Mouse (Mus musculus): ENCODE measurements around the gene Tsga10.

Gene Tsga10

DNA sequence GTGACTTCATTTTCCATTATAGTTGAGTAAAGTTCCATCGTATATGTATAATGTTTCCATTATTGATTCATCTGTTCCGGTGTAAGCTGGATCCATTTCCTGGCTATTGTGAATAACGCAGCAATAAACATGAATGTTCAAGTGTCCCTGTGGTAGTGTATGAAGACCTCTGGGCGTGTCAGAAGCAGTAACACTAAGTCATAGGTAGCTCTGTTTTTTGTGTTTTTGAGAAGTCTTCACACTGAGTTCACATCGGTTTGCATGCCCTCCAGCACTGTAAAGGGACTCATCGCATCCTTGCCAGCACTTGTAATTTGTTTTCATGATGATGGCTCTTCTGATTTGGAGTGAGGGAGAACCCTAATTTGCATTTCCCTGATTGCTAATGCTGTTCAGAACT is at the start of gene Tsga10:
TSS of gene Tsga10 (minus strand) at position 144 of the 400 bp plus-strand sequence.
- no peak for DNase-seq (ENCODE audit: low read depth, low spot score)

DNA sequence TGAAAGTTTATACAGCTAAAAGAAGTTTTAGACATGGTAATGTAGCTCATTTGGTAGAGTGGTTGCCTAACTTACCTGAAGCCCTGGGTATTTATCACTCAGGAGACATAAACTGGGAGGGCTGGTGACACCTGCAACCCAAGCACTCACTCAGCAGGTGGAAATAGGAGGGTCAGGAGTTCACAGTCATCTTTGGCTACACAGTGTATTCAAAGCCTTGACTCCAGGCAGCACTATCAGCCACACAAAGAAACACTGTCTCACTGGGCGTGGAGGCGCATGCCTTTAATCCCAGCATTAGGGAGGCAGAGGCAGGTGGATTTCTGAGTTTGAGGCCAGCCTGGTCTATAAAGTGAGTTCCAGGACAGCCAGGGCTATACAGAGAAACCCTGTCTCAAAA is 46.5 kb upstream of the Tsga10 start:
- no peak for DNase-seq (ENCODE audit: low read depth, low spot score)

DNA sequence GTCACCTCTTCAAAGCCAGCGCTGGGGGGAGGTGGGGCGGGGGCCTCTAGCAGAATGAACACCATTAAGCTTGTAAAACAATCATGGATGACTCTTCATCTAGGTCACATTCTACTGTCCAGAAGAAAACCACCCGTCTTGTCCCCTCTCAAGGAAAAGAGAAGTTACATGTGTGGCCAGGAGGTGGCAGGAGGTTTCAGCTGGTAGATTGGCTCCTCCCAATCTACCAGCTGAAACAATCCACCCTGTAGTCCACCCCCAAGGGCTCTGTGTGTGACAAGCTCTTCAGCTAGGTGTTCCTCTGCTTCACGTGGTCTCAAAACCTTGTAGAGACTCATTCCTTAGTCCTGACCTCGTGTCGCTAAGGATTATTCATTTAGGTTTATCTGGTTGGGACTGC is 36.9 kb upstream of the Tsga10 start:
- DNase-seq (ENCODE audit: low read depth, low spot score) = no peak

DNA sequence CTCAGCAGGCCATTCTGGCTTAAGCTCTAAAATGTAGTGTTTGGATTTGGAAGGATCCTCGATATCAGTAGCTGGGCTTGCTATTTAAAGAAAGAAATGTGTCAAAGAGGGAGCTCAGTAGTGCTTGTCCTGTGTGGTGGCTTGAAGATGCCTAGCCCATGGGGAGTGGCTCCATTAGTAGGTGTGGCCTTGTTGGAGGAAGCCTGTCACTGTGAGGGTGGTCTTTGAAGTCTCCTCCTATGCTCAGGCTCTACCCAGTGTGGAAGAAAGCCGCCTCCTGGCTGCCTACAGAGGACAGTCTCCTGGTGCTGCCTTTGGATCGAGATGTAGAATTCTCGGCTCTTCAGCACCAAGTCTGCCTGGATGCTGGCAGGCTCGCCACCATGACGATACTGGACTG is 34.1 kb upstream of the Tsga10 start:
- no peak for DNase-seq (ENCODE audit: low read depth, low spot score)

DNA sequence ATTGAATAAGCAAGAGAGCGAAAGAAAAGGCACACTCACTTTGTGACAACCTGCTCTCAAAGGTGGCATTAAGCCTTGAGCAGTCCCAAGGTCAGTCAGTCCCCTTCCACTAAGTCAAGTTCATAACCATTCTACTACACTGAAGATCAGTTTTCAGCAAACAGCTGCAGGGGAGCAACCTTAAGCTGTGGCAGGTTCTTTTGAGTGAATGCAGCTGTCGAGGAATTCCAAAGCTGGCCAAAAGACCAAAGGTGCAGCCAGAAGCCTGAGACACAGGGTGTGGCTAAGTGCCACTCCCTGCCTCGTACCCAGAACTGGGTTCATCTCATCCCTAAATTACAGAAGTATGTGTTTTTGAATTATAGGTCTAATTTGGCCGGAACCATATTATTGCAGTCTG is 33.6 kb upstream of the Tsga10 start:
- no peak for DNase-seq (ENCODE audit: low read depth, low spot score)

DNA sequence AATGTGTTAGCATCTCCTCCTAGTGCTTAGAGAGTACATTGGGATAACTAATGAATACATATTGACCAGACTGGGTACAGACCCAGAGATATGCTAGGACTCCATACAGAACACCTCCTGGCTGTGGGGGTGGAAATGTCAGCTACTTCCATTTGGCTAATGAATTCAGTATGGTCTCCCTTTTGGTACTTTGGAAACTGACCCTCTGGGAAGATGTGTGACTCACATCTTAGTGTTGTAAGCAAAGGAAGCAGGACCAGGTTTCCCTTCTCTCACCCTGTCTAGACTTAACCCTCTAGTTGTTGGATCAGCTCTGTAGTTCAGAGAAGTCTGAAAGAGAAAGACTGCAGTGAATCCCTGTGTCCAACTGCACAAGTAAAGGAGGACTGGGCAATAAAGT is 28.4 kb upstream of the Tsga10 start:
- no peak for DNase-seq (ENCODE audit: low read depth, low spot score)

DNA sequence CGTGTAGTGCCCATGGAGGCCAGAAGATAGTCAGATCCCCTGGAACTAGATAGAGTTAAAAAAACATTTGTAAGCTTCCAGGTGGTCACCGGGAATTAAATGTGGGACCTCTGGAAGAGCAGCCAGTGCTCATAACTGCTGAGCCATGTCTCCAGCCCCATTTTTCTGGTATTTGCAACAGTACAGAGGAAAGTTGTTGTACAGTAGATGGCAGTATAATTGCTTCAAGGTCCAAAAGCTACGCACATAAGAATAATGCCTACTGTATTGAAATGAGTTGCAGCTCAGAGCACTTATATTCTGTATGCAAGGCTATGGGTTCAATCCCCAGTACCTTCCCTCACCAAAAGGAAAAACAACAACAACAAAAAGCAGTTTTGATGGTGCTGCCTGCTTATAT is 25.2 kb upstream of the Tsga10 start:
- DNase-seq (ENCODE audit: low read depth, low spot score) = no peak

DNA sequence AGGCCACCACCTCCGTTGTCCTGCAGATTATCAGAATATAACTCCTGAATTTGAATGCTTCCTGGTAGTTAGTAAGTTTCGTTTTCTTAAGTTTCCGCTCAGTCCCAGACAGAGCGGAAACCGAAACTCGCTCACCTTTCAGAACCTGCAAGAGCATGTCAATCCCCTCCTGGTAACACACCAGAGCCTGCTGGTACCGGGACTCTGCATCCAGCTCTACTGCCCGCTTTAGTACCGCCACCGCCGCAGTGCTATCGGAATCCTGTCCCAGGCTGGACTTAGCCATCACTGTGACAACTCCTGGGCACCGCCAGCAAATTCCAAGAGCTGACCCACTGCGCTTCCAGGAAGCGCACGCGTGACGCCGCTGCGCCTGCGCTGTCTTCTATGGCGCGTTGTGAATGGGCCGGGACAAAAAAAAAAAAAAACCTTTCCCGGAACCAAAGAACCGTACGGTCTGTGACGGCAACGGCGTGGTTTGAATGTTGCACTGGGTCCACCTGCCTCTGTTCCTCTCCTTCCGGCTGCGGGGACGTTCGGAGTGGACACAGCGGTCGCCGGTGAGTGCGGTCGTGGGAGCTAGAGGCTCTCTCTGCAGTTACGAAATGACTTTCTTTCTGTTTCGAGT is 23.9 kb upstream of the Tsga10 start, which contains the start of the genes Mitd1 and Mrpl30:
TSS of gene Mitd1 (minus strand) at position 387 of the 628 bp plus-strand sequence.
TSS of gene Mrpl30 (plus strand) at position 453 of the 628 bp plus-strand sequence.
- peak; percentile 82 for DNase-seq (ENCODE audit: low read depth, low spot score)

DNA sequence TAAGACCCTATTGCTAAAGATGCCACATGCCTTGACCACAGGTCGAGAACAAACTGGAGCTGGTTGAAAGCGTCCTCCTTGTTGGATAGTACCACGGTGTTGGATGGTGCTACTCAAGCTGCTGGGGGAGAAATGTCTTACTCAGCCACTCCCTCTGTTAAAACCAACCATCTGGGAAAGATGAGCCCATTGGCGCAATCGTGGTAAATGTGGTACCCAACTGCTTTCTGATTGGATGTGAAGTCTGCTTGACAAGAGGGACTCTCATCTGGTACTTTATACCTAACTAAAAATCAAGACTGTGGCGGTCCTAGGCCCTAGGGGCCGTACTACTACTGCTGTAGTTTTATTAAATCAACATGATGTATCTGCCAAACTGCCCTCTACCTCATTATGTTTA is 23.0 kb upstream of the Tsga10 start:
- DNase-seq (ENCODE audit: low read depth, low spot score) = no peak

DNA sequence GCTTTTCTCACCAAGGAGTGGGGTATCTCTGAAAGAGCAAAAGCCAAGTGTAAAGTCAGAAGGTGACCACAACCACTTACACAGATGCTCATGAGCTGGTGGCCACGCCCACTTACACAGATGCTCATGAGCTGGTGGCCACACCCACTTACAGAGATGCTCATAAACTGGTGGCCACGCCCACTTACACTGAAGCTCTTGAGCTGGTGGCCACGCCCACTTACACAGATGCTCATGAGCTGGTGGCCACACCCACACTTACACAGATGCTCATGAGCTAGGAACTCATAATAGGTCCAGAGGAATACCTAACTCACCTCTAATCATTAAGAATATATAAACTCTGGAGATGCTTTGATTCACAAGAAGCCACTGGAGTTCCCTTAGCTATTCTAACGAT is 18.2 kb upstream of the Tsga10 start:
- DNase-seq (ENCODE audit: low read depth, low spot score) = no peak

DNA sequence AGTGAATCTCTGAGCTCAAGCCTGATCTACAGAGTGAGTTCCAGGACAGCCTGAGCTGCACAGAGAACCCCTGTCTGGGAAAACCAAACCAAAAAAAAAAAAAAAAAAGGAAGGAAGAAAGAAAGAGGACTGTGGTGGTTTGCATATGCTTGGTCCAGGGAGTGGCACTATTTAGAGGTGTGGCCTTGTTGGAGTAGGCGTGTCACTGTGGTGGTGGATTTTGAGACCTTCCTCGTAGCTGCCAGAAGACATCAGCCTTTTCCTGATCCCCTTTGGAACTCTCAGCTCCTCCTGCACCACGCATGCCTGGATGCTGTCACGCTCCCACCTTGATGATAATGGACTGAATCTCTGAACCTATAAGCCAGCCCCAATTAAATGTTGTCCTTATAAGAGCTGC is 17.2 kb upstream of the Tsga10 start:
- DNase-seq (ENCODE audit: low read depth, low spot score) = no peak

DNA sequence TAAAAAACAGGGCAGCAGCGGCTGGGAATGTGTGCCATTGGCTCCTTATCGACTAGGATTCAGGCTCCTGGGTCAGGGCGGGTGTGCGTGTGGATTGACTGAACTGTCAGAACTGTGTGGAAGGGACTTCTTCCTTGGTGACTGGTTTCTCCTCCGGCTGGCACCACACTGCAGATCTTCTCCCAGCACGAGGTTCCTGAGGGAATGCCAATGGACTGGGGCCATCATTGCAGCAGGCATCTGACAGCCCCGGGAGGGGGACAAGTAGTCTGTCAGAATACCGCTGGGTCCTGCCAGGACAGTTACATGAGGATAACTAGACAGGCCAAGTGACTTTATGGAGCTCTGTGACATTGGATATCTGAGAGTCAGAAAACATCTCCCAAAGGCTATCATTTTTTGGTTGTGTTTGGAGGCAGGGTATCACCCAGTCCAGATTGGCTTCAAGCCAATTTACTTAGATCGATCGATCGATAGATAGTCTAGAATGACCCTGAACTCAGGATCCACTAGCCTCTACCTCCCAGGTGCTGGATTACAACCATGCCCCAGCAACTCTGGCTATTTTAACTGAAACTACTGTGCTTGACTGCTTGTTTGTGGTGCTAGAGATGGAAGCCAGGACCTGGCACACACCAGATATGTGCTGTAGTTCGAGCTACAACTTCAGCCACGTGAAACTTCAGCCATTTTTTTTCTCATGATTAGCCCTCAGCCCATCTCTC is 11.7 kb upstream of the Tsga10 start:
- DNase-seq (ENCODE audit: low read depth, low spot score) = no peak

DNA sequence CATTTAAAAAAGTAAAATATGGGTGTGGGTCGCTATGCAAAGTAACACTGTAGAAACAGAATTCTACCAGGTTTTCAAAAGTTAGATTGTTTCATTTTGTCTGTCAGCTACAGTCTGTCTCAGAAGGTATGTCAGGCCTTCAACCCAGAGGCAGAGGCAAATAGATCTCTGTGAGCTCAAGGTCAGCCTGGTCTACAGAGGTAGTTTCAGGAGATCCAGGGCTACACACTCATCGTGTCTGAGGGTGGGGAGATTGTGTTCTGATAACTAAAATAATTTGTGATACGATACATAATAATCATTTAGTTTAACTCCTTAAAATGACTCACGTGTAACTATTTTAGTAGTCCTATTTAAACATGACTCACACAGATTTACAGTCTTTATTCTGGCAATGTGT is 6.9 kb upstream of the Tsga10 start:
- DNase-seq (ENCODE audit: low read depth, low spot score) = no peak

DNA sequence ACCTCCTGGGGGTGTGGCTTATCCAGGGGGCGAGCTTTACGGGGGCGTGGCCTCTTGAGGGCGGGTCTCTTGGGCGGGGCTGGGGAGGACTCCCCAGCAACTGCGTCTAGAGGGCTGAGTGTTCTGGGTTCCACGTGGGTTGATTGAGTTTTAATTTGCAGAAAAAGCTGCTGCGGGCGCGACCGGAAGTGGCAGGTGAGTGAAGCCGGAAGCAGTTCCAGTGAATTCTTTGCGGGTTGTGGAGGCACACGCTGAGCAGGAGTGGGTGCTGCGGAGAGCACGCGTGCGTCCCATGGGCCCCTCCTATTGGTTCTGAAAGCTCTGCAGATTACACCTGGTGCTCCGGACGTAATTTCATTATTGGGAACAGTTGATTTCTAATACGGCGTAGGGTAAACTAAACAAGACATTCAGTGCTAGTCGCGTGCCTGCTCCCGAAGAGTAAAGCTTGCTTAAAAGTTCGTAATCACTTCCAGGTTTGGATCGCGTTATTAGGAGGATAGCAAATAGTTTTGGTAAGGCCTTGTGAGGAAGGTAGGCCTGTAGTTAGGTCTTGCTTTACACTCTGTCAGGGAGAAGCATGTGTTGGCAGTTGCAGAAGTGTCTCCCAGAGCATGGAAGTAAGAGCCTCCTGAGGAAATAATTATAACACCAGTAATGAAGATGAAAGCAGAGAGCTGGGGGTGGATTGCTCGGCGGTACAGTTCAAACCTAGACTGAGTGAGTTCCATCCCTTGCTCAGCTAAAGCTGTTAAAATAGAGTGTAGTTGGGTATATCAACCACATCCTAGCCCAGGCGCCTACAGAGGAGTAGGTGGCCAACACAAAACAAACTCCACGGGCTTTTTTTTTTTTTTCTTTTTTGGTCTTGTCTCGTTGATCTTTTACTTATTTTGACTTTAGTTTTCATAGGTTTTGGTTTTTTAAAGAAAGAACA is 6.2 kb upstream of the Tsga10 start:
- peak; percentile 75 for DNase-seq (ENCODE audit: low read depth, low spot score)

DNA sequence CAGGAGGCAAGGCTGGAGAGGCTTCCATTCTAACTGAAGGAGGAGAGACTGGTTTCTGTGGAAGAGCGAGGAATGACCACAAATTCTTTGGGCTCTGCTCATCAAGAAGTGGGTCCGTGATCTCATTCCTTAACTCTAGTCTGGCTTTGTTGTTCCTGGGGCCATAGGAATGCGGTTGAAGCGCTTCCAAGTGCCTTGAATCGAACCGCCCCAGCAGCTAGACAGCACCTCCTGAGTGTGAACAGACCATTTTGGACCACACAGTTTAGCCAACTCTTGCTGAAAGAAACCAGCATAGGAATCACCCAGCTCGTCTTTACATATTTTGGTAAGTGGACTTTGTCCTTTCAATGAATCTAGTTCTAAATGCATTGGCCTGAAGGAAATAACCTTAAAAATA is 5.5 kb upstream of the Tsga10 start, which contains the start of gene Lipt1:
TSS of gene Lipt1 (plus strand) at position 35 of the 400 bp plus-strand sequence.
- no peak for DNase-seq (ENCODE audit: low read depth, low spot score)

DNA sequence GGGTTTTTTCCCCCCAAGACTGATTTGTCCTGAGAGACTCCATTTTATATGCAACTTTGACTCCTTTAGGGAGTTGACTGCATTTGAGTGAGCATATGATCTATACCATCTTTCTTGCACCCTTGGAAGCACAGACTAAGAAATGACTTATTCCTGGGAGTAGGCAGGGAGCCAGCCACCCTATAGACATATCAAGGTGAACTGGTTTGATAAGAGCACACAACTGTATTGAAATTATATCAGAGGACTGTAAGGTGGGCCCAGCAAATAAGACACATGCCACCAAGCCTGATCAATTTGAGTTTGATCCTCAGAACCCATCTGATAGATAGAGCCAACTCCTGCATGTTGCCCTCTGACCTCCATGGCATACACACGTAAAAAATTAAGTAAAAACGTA is 3.1 kb upstream of the Tsga10 start:
- DNase-seq (ENCODE audit: low read depth, low spot score) = no peak

DNA sequence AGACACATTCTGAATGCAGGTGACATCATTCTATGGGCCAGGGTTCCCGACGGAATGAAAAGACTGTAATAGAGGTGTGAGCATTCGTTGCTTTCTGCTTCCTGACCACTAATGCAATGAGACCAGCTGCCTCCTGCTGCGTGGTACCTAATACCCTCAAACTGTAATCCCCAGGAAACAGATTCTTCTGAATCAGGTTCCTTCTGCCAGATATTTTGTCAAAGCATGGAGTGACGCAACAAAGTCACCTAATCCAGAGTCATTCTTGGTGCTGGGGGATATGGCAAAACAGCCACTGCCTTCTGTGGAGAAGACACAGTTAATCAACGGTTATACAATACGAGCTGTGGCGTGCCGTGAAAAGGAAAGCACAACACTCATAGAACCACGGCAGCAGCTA is 2.4 kb upstream of the Tsga10 start:
- no peak for DNase-seq (ENCODE audit: low read depth, low spot score)

DNA sequence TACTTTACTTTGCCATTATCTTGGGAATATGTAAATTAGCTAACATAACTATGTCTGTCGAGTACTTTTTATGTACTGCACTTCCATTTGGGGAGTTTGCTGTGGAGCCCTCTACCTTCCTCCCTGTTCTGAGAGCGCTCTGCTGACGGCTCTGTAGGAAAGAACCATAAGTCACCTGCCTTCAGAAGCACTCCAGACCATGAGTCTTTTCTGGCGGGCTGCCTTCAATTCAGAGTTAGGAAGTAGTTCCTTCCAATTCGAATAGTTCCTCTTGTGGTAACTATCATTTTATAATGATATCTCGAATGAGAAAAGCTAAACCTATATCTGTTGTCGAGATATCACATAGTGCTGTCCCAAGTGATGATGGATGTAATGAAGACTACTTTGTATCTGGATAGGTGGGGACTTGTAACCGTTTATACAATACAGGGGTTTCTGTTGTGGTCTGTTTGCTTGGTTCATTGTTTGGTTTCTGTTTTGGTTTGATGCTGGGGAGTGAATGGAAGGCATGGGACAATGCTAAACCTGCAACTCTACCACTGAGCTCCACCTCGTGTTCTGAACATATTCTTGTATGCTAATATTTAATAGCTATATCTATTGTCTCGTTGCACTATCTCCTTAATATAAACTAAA is 1.6 kb upstream of the Tsga10 start:
- DNase-seq (ENCODE audit: low read depth, low spot score) = no peak

DNA sequence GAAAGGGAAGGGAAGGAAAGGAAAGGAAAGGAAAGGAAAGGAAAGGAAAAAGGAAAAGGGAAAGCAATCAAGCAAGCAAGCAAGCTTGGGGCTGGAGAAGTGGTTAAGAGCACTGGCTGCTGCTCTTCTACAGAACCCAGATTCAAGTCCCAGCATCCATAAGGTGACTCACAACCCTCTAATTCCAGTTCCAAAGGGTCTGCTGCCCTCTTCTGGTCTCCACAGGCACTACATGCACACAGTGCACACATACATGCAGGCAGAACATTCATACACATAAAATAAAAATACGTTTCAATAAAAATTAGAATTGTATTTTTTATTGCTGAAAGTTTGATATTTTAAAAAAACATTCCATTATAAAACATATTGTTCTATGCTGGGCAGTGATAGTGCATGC is 827 bp upstream of the Tsga10 start:
- no peak for DNase-seq (ENCODE audit: low read depth, low spot score)

DNA sequence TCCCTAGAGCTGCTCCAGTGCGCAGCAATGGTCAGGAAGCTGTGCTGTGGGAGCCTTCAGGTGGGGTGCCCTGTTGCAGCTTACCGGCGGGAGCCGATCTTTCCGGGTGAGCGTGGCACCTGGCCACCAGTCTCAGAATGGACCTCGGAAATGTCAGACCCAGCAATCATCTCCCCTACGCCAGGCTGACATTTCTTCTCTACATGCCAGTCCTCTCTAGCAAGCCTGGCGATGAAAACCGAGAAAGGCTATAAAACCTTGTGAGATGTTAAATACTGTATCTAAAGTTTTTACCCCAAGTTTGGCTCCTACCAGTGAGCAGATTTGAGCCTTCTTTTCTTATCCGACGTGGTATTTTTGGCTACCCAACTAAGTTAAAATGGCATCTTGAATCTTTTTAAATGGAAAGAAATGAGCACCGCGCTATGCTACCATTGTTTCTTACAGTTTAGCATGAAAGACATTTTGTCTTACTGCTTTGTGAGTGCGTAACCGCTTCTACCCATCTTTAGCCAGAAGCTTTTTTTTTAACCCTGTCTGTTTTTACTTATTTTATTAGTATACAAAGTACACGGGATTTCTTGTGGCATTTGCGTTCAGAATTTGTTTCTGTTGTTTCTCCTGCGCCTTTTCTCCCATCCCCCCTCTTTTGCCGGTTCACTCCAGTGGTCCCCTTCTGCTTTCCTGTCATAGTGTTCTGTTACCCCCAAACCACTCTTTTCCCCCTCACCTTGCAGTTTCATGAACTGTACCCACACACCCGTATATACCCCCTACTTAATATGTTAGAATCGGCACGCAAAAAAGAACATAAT is 621 bp downstream of the Tsga10 start:
- no peak for DNase-seq (ENCODE audit: low read depth, low spot score)

Data from brain, embryonic 18.5 days (tissue).